Mouse (Mus musculus) stomach, embryonic 15.5 days (tissue): Measurements from ENCODE around the gene Nim1k. TPM values are rescaled to one million over a fixed set of nuclear protein-coding genes. Genes with fewer than 3 reads are reported as not detected.
"Not testable (repeated sequence)": the region's sequence is repeated elsewhere in the genome, so short reads cannot be mapped to it uniquely, and the experiment has no call there.

Experiments
- ATAC-seq: fragments of 200-750 bp; cut with Nextera tagmentation; 2 replicates; pipeline ENCODE4 v1.8.0; 2017; ENCODE audit warnings: low read depth, moderate number of reproducible peaks, moderate TSS enrichment; ENCODE audit not compliant: insufficient read depth, low FRiP score
- H3K27ac ChIP-seq: fragments of 300-500 bp; sonication (generic); 2 replicates; pipeline ENCODE4 v1.5.1; 2015; ENCODE audit warnings: mild to moderate bottlenecking, inconsistent platforms
- H3K27me3 ChIP-seq: fragments of 300-500 bp; sonication (generic); replicated peaks from 2 replicates; pipeline ENCODE4 v1.6.1; 2015; ENCODE audit warnings: inconsistent platforms
- H3K36me3 ChIP-seq: fragments of 300-500 bp; sonication (generic); 2 replicates; pipeline ENCODE4 v1.6.1; 2015; ENCODE audit warnings: inconsistent platforms
- H3K4me1 ChIP-seq: fragments of 300-500 bp; sonication (generic); 2 replicates; pipeline ENCODE4 v1.6.1; 2015; ENCODE audit warnings: inconsistent platforms
- H3K4me2 ChIP-seq: fragments of 300-500 bp; sonication (generic); 2 replicates; pipeline ENCODE4 v1.6.1; 2015; ENCODE audit warnings: mild to moderate bottlenecking, inconsistent platforms
- H3K4me3 ChIP-seq: fragments of 300-500 bp; sonication (generic); replicated peaks from 2 replicates; pipeline ENCODE4 v1.5.1; 2015; ENCODE audit warnings: inconsistent platforms
- H3K9ac ChIP-seq: fragments of 300-500 bp; sonication (generic); 2 replicates; pipeline ENCODE4 v1.6.1; 2015; ENCODE audit warnings: inconsistent platforms
- H3K9me3 ChIP-seq: fragments of 300-500 bp; sonication (generic); 2 replicates; pipeline ENCODE4 v1.6.1; 2016; ENCODE audit warnings: inconsistent platforms
- WGBS: fragments of 180-500 bp; shearing (Covaris S2); methylation state at CpG from one replicate; pipeline ENCODE4 v1.1.7; 2015; 5-methylcytosine and 5-hydroxymethylcytosine counted together
- polyA plus RNA-seq: library from polyadenylated mRNA; unstranded; fragments of >200 nt; fragmentation: Nextera tagmentation; extraction: Ambion mirVana; gene quantifications from 2 replicates; pipeline ENCODE4 v1.2.1, GENCODE M21; 2015

Nim1k gene
- polyA plus RNA-seq, 1 experiment from 2014 or later = 0.71 TPM

- H3K4me3 ChIP-seq, H3K27ac ChIP-seq, ATAC-seq, H3K9ac ChIP-seq, H3K27me3 ChIP-seq, H3K4me2 ChIP-seq, H3K9me3 ChIP-seq, H3K36me3 ChIP-seq, H3K4me1 ChIP-seq: not testable (repeated sequence)
- WGBS = 65% methylated on average over 7 of the region's 9 CpGs
These were observed 94.3 kb downstream of the Nim1k start for GRCm38 (mm10) chr13:119661420-119661819.

Other genes with a start within 250 kb of the Nim1k start
- 0.10 and 0.13 TPM in 2 replicates for gene Ccl28, start 132.1 kb downstream of the Nim1k start, polyA plus RNA-seq
- 183 and 196 TPM in 2 replicates for gene Hmgcs1, start 65.5 kb downstream of the Nim1k start, polyA plus RNA-seq
- gene Zfp131, start 35.0 kb upstream of the Nim1k start, polyA plus RNA-seq = 32.4 TPM in 2 replicates
- gene AF067063, start 74.3 kb upstream of the Nim1k start, polyA plus RNA-seq = not detected in 2 replicates
- not detected in 2 replicates for gene D13Ertd608e, start 80.1 kb upstream of the Nim1k start, polyA plus RNA-seq
- not detected in 2 replicates for gene Tcstv1, start 138.9 kb upstream of the Nim1k start, polyA plus RNA-seq
- not detected in 2 replicates for gene Gm21761, start 173.4 kb upstream of the Nim1k start, polyA plus RNA-seq
- gene B020031M17Rik, start 194.9 kb upstream of the Nim1k start, polyA plus RNA-seq = not detected in 2 replicates